ENCODE assay signal across 9 mouse cellular contexts in genomic region chr1:42703851-42704613, GRCm38 (mm10). TPM values are rescaled to one million over a fixed set of nuclear protein-coding genes. Genes with fewer than 3 reads are reported as not detected.
DNase-seq lines count a peak whose midpoint lies in the region; ATAC-seq lines count a peak whose summit lies in the region.
"Had no signal": no experiment of that assay in that cellular context is flagged by ENCODE, and none has a peak within 500 bp of the region (broad histone marks: within the 10 kb centered on the region; RNA-seq: fewer than 3 reads in every experiment).

No protein-coding gene starts in this region.

- H3K9me3 ChIP-seq in hindbrain, embryonic 13.5 days, result no peaks in the 10 kb centered on the region
- H3K9me3 ChIP-seq in midbrain, embryonic 12.5 days, result no peaks in the 10 kb centered on the region
- H3K9me3 ChIP-seq: heart, embryonic 10.5 days; megakaryocyte, embryonic 14.5 days had no signal

- H3K36me3 ChIP-seq in hindbrain, embryonic 13.5 days, result peaks cover 4% of the 10 kb centered on the region; the same call in 1 of the 2 replicates
- peaks cover 10% of the 10 kb centered on the region for H3K36me3 ChIP-seq in midbrain, embryonic 12.5 days
- H3K36me3 ChIP-seq: heart, embryonic 10.5 days had no signal

- H3K4me3 ChIP-seq in hindbrain, embryonic 13.5 days, result peak overlapping the region; percentile 35
- peak overlapping the region; percentile 41 for H3K4me3 ChIP-seq in midbrain, embryonic 12.5 days
- H3K4me3 ChIP-seq: heart, embryonic 10.5 days; megakaryocyte, embryonic 14.5 days had no signal

- peak overlapping the region; percentile 62 for H3K4me2 ChIP-seq in hindbrain, embryonic 13.5 days
- H3K4me2 ChIP-seq in midbrain, embryonic 12.5 days (replicated peaks), result peak overlapping the region; percentile 78

- DNase-seq in brain, adult 2 months (ENCODE audit: low read depth, low spot score), result peak; percentile 61
- DNase-seq in embryo, embryonic 11 days, result peak; percentile 78
- no peak for DNase-seq in T-cell, adult 2 months (ENCODE audit: low spot score)
- no peak for DNase-seq in thymus, postnatal 10 days (ENCODE audit: low spot score in 2 of 2)
- DNase-seq in ovary, postnatal 14 days (ENCODE audit: low spot score), result no peak

- peak overlapping the region; percentile 70 for H3K9ac ChIP-seq in hindbrain, embryonic 13.5 days
- H3K9ac ChIP-seq in midbrain, embryonic 12.5 days (replicated peaks), result peak overlapping the region; percentile 70

- peak overlapping the region; percentile 85 for H3K27ac ChIP-seq in hindbrain, embryonic 13.5 days
- H3K27ac ChIP-seq in midbrain, embryonic 12.5 days (replicated peaks), result peak overlapping the region; percentile 93
- H3K27ac ChIP-seq: heart, embryonic 10.5 days had no signal

- peaks cover 64% of the 10 kb centered on the region for H3K4me1 ChIP-seq in hindbrain, embryonic 13.5 days (replicated peaks)
- peaks cover 66% of the 10 kb centered on the region for H3K4me1 ChIP-seq in midbrain, embryonic 12.5 days

- peaks cover 16% of the 10 kb centered on the region; the same call in 1 of the 2 replicates for H3K27me3 ChIP-seq in hindbrain, embryonic 13.5 days
- H3K27me3 ChIP-seq in midbrain, embryonic 12.5 days, result peaks cover 1% of the 10 kb centered on the region; the same call in 1 of the 2 replicates

- peak; percentile 84 for ATAC-seq in hindbrain, embryonic 13.5 days (ENCODE audit: low FRiP score)
- ATAC-seq in midbrain, embryonic 12.5 days (ENCODE audit: low FRiP score, low read depth), result peak; percentile 90

- 2% methylated on average over 26 of the region's 26 CpGs for WGBS in hindbrain, embryonic 13.5 days
- WGBS in midbrain, embryonic 12.5 days, result under 1% methylated on average over 26 of the region's 26 CpGs

RNA-seq across cellular contexts. Expression of gene Pou3f3, which starts 8.5 kb away (rescaled TPM):
- polyA plus RNA-seq in hindbrain, embryonic 13.5 days (2015; fragmentation: Nextera tagmentation; extraction: Ambion mirVana), result 17.4 and 18.2 TPM in 2 replicates
- 36.3 and 37.6 TPM in 2 replicates for polyA plus RNA-seq in midbrain, embryonic 12.5 days (2016; fragmentation: Nextera tagmentation; extraction: Ambion mirVana)

Comparison
In these comparisons a context has a peak if more than half of its experiments do, and no peak if none do; other contexts are left out.
1. DNase-seq: peak in brain, adult 2 months (single experiment) and embryo, embryonic 11 days (single experiment); none in T-cell, adult 2 months (single experiment), thymus, postnatal 10 days (0 of 2) and ovary, postnatal 14 days (single experiment).